Mouse (Mus musculus) lung, postnatal 0 days (tissue): ENCODE results near the gene Xlr4b. TPM values are rescaled to one million over a fixed set of nuclear protein-coding genes. Genes with fewer than 3 reads are reported as not detected.
"Not testable (repeated sequence)": the region's sequence is repeated elsewhere in the genome, so short reads cannot be mapped to it uniquely, and the experiment has no call there.

Experiments
- ATAC-seq: fragments of 200-750 bp; cut with Nextera tagmentation; 2 replicates; pipeline ENCODE4 v1.8.0; 2017; ENCODE audit warnings: moderate library complexity
- DNase-seq: peaks from one replicate; pipeline ENCODE4 v3.0.0-alpha.2; 2016; ENCODE audit warnings: low spot score
- H3K27ac ChIP-seq: fragments of 300-500 bp; sonication (generic); 2 replicates; pipeline ENCODE4 v1.5.1; 2014; ENCODE audit warnings: antibody characterized with exemption, mild to moderate bottlenecking, low read length, mixed read lengths
- H3K27me3 ChIP-seq: fragments of 300-500 bp; sonication (generic); replicated peaks from 2 replicates; pipeline ENCODE4 v1.6.1; 2014; ENCODE audit warnings: low read length, mixed read lengths; ENCODE audit not compliant: insufficient read depth
- H3K36me3 ChIP-seq: fragments of 300-500 bp; sonication (generic); 2 replicates; pipeline ENCODE4 v1.6.1; 2014; ENCODE audit warnings: low read length, mixed read lengths; ENCODE audit not compliant: insufficient read depth
- H3K4me1 ChIP-seq: fragments of 300-500 bp; sonication (generic); 2 replicates; pipeline ENCODE4 v1.6.1; 2014; ENCODE audit warnings: antibody characterized with exemption, low read depth, low read length, mixed read lengths; ENCODE audit not compliant: insufficient read depth
- H3K4me2 ChIP-seq: fragments of 300-500 bp; sonication (generic); replicated peaks from 2 replicates; pipeline ENCODE4 v1.6.1; 2014; ENCODE audit warnings: low read depth, mild to moderate bottlenecking, low read length, moderate library complexity, mixed read lengths
- H3K4me3 ChIP-seq: fragments of 300-500 bp; sonication (generic); 2 replicates; pipeline ENCODE4 v1.5.1; 2014; ENCODE audit warnings: low read depth, low read length
- H3K9ac ChIP-seq: fragments of 300-500 bp; sonication (generic); replicated peaks from 2 replicates; pipeline ENCODE4 v1.6.1; 2014; ENCODE audit warnings: low read depth, mild to moderate bottlenecking
- H3K9me3 ChIP-seq: fragments of 300-500 bp; sonication (generic); 2 replicates; pipeline ENCODE4 v1.6.1; 2016; ENCODE audit warnings: low read length, mixed read lengths
- CTCF ChIP-seq: IDR thresholded peaks from 2 replicates; pipeline ENCODE4 v1.5.1; 2016; ENCODE audit warnings: antibody characterized with exemption, mild to moderate bottlenecking
- EP300 ChIP-seq: IDR thresholded peaks from 2 replicates; pipeline ENCODE4 v1.6.1; 2016; ENCODE audit warnings: antibody characterized with exemption, mild to moderate bottlenecking, control low read depth
- WGBS: fragments of 180-500 bp; shearing (Covaris S2); extraction: QIAGEN DNeasy Blood & Tissue Kit; methylation state at CpG from one replicate; pipeline ENCODE4 v1.1.7; 2014; 5-methylcytosine and 5-hydroxymethylcytosine counted together
- polyA plus RNA-seq: library from polyadenylated mRNA; unstranded; fragments of >200 nt; fragmentation: Nextera tagmentation; extraction: Ambion mirVana; gene quantifications from 2 replicates; pipeline ENCODE4 v1.2.1, GENCODE M21; 2015

The Xlr4b gene
- polyA plus RNA-seq, 1 experiment from 2014 or later, result 0.78 TPM

DNA sequence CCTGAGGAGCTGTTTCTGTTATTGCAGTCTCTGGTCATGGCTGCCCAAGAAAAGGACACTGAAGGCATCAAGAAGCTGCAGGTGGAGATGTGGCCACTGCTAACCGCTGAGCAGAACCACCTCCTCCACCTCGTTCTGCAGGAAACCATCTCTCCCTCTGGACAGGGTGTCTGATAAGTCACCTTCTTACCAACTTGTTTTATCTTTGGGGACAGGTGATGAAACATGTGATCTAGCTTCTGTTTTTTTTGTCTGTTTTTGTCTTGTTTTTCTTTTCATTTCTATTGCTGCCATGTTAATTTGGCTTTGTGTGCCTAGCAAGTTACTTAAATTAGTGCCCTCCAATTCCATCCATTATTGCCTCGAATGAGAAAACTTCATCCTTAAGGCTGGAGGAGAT is 15.2 kb downstream of the Xlr4b start:
- 0 out of 2 replicates have a peak, but pooled peaks cover 2% of the 10 kb centered on the region for H3K27me3 ChIP-seq
- no peak overlapping the region for H3K27ac ChIP-seq
- TF ChIP-seq CTCF, result no peak
- TF ChIP-seq EP300, result no peak
- H3K4me1 ChIP-seq, result no peaks in the 10 kb centered on the region
- DNase-seq, result peak; percentile 3
- 27% methylated on average over 3 of the region's 3 CpGs for WGBS
- peak overlapping the region; percentile 74 for H3K4me2 ChIP-seq
- peak overlapping the region; percentile 52 for H3K4me3 ChIP-seq
- H3K9me3 ChIP-seq, result no peaks in the 10 kb centered on the region
- no peak overlapping the region for H3K9ac ChIP-seq
- no peaks in the 10 kb centered on the region for H3K36me3 ChIP-seq
- ATAC-seq, result no peak

- not testable (repeated sequence) for ATAC-seq, H3K4me3 ChIP-seq, H3K27me3 ChIP-seq, DNase-seq, H3K27ac ChIP-seq, H3K36me3 ChIP-seq, H3K4me2 ChIP-seq, H3K9me3 ChIP-seq, H3K4me1 ChIP-seq, H3K9ac ChIP-seq
- 90% methylated on average over 11 of the region's 14 CpGs for WGBS
These were observed 28.7 kb downstream of the Xlr4b start, which contains the start of gene Xlr4c for GRCm38 (mm10) chrX:73242821-73243325. Xlr4c (minus strand) TSS chrX:73243130.

DNA sequence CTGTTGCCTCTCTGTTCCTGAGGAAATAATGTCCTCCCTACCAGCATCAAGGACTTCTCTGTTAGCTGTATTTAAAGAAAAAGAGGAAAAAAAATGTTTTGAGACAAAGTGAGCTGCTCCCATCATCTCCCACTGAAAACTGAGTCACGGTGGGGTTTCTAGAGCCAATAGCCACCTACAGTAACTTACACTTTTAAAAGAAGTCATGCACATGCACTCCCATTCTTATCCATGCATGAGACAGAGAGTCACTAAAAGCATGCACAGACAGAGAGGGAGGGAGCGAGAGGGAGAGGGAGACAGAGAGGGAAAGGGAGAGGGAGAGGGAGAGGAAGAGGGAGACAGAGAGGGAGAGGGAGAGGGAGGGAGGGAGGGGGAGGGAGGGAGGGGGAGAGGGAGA is 48.3 kb downstream of the Xlr4b start:
- H3K4me1 ChIP-seq, H3K36me3 ChIP-seq, H3K9me3 ChIP-seq, H3K4me2 ChIP-seq, H3K9ac ChIP-seq, ATAC-seq, H3K27me3 ChIP-seq, H3K4me3 ChIP-seq, H3K27ac ChIP-seq, DNase-seq: not testable (repeated sequence)
- 88% methylated on average over 1 of the region's 2 CpGs for WGBS

GRCm38 (mm10) chrX:73265270-73265669 is 51.1 kb downstream of the Xlr4b start, which contains the start of gene Xlr3c:
Xlr3c (minus strand) TSS chrX:73265390.
- H3K27ac ChIP-seq, H3K9ac ChIP-seq, H3K4me3 ChIP-seq, H3K36me3 ChIP-seq, ATAC-seq, H3K4me2 ChIP-seq, H3K9me3 ChIP-seq, H3K4me1 ChIP-seq, H3K27me3 ChIP-seq, DNase-seq: not testable (repeated sequence)
- WGBS, result 92% methylated on average over 14 of the region's 14 CpGs

Other genes with a start within 250 kb of the Xlr4b start
- gene Zfp185, start 227.0 kb upstream of the Xlr4b start, polyA plus RNA-seq, result 5.7 and 8.2 TPM in 2 replicates
- gene Pnma5, start 177.2 kb upstream of the Xlr4b start, polyA plus RNA-seq, result 0.05 and 0.10 TPM in 2 replicates
- not detected in 2 replicates for gene Pnma3, start 149.5 kb upstream of the Xlr4b start, polyA plus RNA-seq
- gene Xlr4a, start 131.9 kb upstream of the Xlr4b start, polyA plus RNA-seq, result 0.36 and 0.69 TPM in 2 replicates
- gene Xlr3a, start 117.2 kb upstream of the Xlr4b start, polyA plus RNA-seq, result 0.32 and 0.74 TPM in 2 replicates
- gene Gm14685, start 97.3 kb upstream of the Xlr4b start, polyA plus RNA-seq, result 0.15 and 0.42 TPM in 2 replicates
- gene Xlr5b, start 65.5 kb upstream of the Xlr4b start, polyA plus RNA-seq, result not detected in 2 replicates
- gene DXBay18, start 64.9 kb upstream of the Xlr4b start, polyA plus RNA-seq, result 0.13 TPM in 1 of 2 replicates, not detected in the other
- not detected in 2 replicates for gene Spin2d, start 37.3 kb upstream of the Xlr4b start, polyA plus RNA-seq
- 1.7 and 3.7 TPM in 2 replicates for gene Xlr3b, start 22.1 kb upstream of the Xlr4b start, polyA plus RNA-seq
- gene F8a, start 14.0 kb downstream of the Xlr4b start, polyA plus RNA-seq, result 15.4 and 16.1 TPM in 2 replicates
- 0.50 TPM in 1 of 2 replicates, not detected in the other for gene Xlr4c, start 28.8 kb downstream of the Xlr4b start, polyA plus RNA-seq
- gene Xlr3c, start 51.1 kb downstream of the Xlr4b start, polyA plus RNA-seq, result not detected in 2 replicates
- gene Xlr5a, start 78.6 kb downstream of the Xlr4b start, polyA plus RNA-seq, result not detected in 2 replicates
- not detected in 2 replicates for gene Xlr5c, start 78.6 kb downstream of the Xlr4b start, polyA plus RNA-seq
- not detected in 2 replicates for gene Gm45015, start 122.5 kb downstream of the Xlr4b start, polyA plus RNA-seq
- gene Zfp275, start 128.3 kb downstream of the Xlr4b start, polyA plus RNA-seq, result 3.6 and 4.3 TPM in 2 replicates
- gene Gm18336, start 184.4 kb downstream of the Xlr4b start, polyA plus RNA-seq, result not detected in 2 replicates
- 0.07 TPM in 1 of 2 replicates, not detected in the other for gene Zfp92, start 196.8 kb downstream of the Xlr4b start, polyA plus RNA-seq
- 0.27 TPM in 1 of 2 replicates, not detected in the other for gene Trex2, start 221.0 kb downstream of the Xlr4b start, polyA plus RNA-seq
- 31.8 and 32.3 TPM in 2 replicates for gene Haus7, start 244.7 kb downstream of the Xlr4b start, polyA plus RNA-seq